Mouse (Mus musculus) embryonic facial prominence, embryonic 12.5 days (tissue): ENCODE data around the gene Apobec4. TPM values are rescaled to one million over a fixed set of nuclear protein-coding genes. Genes with fewer than 3 reads are reported as not detected.

Experiments used
- ATAC-seq: fragments of 200-750 bp; cut with Nextera tagmentation; 2 replicates; pipeline ENCODE4 v1.8.0; 2017; ENCODE audit not compliant: insufficient number of reproducible peaks, insufficient read depth, low FRiP score, low TSS enrichment
- H3K27ac ChIP-seq: fragments of 300-500 bp; sonication (generic); 2 replicates; pipeline ENCODE4 v1.5.1; 2016; ENCODE audit warnings: mild to moderate bottlenecking
- H3K27me3 ChIP-seq: fragments of 300-500 bp; sonication (generic); 2 replicates; pipeline ENCODE4 v1.6.1; 2016; ENCODE audit warnings: mild to moderate bottlenecking, moderate library complexity
- H3K36me3 ChIP-seq: fragments of 300-500 bp; sonication (generic); 2 replicates; pipeline ENCODE4 v1.6.1; 2016; ENCODE audit warnings: mild to moderate bottlenecking
- H3K4me1 ChIP-seq: fragments of 300-500 bp; sonication (generic); 2 replicates; pipeline ENCODE4 v1.6.1; 2016
- H3K4me2 ChIP-seq: fragments of 300-500 bp; sonication (generic); replicated peaks from 2 replicates; pipeline ENCODE4 v1.6.1; 2016; ENCODE audit warnings: mild to moderate bottlenecking, moderate library complexity
- H3K4me3 ChIP-seq: fragments of 300-500 bp; sonication (generic); 2 replicates; pipeline ENCODE4 v1.5.1; 2016; ENCODE audit warnings: mild to moderate bottlenecking
- H3K9ac ChIP-seq: fragments of 300-500 bp; sonication (generic); 2 replicates; pipeline ENCODE4 v1.6.1; 2016; ENCODE audit warnings: mild to moderate bottlenecking, moderate library complexity
- H3K9me3 ChIP-seq: fragments of 300-500 bp; sonication (generic); 2 replicates; pipeline ENCODE4 v1.6.1; 2016; ENCODE audit warnings: mild to moderate bottlenecking, moderate library complexity
- WGBS: fragments of 180-500 bp; shearing (Covaris S2); methylation state at CpG from one replicate; pipeline ENCODE4 v1.1.7; 2016; 5-methylcytosine and 5-hydroxymethylcytosine counted together
- polyA plus RNA-seq: library from polyadenylated mRNA; unstranded; fragments of >200 nt; fragmentation: Nextera tagmentation; extraction: Ambion mirVana; gene quantifications from 2 replicates; pipeline ENCODE4 v1.2.1, GENCODE M21; 2016

Apobec4 gene
- polyA plus RNA-seq, 1 experiment from 2014 or later, result not detected

DNA sequence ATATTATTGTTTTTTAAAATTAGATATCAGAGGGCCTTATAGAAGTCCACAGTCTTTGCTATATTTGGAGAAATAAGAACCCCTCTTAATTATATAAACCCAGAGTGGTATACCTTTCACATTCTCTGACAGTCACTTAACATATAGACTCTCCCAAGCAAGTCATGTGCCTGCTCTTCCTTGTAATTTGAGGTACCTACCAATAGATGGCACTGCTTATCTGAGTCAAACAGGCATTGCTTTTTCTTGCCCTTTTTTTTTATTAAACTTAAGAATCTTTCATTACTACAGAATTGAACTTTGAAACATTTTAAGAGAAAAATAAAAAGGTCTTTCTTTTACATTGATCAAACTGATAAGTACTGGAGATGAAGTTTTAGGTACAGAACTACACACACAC is 26.1 kb upstream of the Apobec4 start:
- no peaks in the 10 kb centered on the region for H3K9me3 ChIP-seq
- H3K36me3 ChIP-seq, result no peaks in the 10 kb centered on the region
- H3K4me3 ChIP-seq, result no peak overlapping the region
- no peak overlapping the region for H3K4me2 ChIP-seq
- no peak overlapping the region for H3K27ac ChIP-seq
- ATAC-seq, result no peak
- no peaks in the 10 kb centered on the region for H3K27me3 ChIP-seq
- no peak overlapping the region for H3K9ac ChIP-seq
- H3K4me1 ChIP-seq, result no peaks in the 10 kb centered on the region

GRCm38 (mm10) chr1:152726095-152726494 is 24.3 kb upstream of the Apobec4 start:
- H3K9ac ChIP-seq, result no peak overlapping the region
- no peaks in the 10 kb centered on the region for H3K9me3 ChIP-seq
- H3K27ac ChIP-seq, result no peak overlapping the region
- H3K27me3 ChIP-seq, result no peaks in the 10 kb centered on the region
- H3K4me1 ChIP-seq, result no peaks in the 10 kb centered on the region
- H3K36me3 ChIP-seq, result no peaks in the 10 kb centered on the region
- no peak overlapping the region for H3K4me3 ChIP-seq
- no peak overlapping the region for H3K4me2 ChIP-seq
- 71% methylated on average over 3 of the region's 3 CpGs for WGBS
- ATAC-seq, result no peak

DNA sequence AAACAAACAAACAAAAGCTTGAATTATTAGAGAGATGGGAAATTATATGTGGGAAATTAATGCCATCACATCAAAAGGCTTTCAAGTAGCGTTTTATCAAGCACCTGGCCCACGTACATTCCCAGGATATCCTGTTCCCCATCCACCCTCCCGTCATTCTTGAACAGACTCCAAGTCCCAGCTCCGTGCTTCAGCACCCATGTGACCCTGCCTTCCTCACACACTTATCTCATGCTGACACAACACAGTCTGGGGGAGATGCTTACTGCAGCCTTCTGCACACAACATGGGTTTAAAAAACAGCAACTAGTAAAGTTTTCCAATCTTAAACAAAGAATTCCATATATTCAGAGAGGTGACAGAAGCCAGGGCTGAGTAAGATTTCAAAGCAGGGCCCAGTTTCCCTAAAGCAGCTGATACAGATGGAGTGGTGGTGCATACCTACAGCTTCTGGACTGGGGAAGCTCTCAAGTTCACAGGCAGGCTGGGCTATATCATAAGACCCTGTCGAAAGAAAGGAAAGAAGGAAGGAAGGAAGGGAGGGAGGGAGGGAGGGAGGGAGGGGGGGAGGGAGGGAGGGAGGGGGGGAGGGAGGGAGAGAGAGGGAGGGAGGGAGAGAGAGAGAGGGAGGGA is 22.6 kb upstream of the Apobec4 start:
- Histone ChIP-seq H3K9ac (no peak overlapping the region), H3K4me3 (no peak overlapping the region), H3K27me3 (no peaks in the 10 kb centered on the region), H3K4me1 (no peaks in the 10 kb centered on the region), H3K4me2 (no peak overlapping the region), H3K36me3 (no peaks in the 10 kb centered on the region), H3K9me3 (no peaks in the 10 kb centered on the region), H3K27ac (no peak overlapping the region)
- ATAC-seq, result no peak
- 52% methylated on average over 4 of the region's 5 CpGs for WGBS

DNA sequence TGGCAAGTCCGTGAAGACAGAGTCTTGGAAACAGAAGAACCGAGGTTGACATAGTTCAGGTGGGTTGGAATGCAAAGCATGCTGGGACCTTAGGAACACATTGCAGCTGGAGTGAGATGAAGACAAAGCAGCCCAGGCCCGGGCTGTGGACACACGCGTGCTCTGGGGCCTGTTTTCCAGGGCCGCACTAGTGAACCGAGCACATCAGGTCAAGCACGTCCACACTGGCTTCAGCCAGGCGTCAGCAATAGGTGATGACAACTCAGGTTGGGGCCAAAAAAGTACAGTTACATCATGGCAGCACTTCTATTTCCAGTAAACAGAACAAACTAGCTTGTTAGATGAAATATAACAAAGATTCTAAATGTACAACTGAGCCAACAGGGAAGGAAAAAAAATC is 11.6 kb upstream of the Apobec4 start:
- H3K36me3 ChIP-seq, result no peaks in the 10 kb centered on the region
- H3K9me3 ChIP-seq, result no peaks in the 10 kb centered on the region
- H3K27ac ChIP-seq, result no peak overlapping the region
- H3K4me3 ChIP-seq, result no peak overlapping the region
- H3K4me2 ChIP-seq, result no peak overlapping the region
- no peak overlapping the region for H3K9ac ChIP-seq
- WGBS, result 76% methylated on average over 9 of the region's 9 CpGs
- H3K27me3 ChIP-seq, result no peaks in the 10 kb centered on the region
- peaks cover 13% of the 10 kb centered on the region for H3K4me1 ChIP-seq
- no peak for ATAC-seq

GRCm38 (mm10) chr1:152739374-152739773 is 11.0 kb upstream of the Apobec4 start:
- peaks cover 13% of the 10 kb centered on the region for H3K4me1 ChIP-seq
- no peak overlapping the region for H3K4me2 ChIP-seq
- no peaks in the 10 kb centered on the region for H3K36me3 ChIP-seq
- H3K9ac ChIP-seq, result no peak overlapping the region
- no peaks in the 10 kb centered on the region for H3K9me3 ChIP-seq
- H3K27me3 ChIP-seq, result no peaks in the 10 kb centered on the region
- no peak overlapping the region for H3K27ac ChIP-seq
- 92% methylated on average over 11 of the region's 11 CpGs for WGBS
- ATAC-seq, result no peak
- H3K4me3 ChIP-seq, result no peak overlapping the region

DNA sequence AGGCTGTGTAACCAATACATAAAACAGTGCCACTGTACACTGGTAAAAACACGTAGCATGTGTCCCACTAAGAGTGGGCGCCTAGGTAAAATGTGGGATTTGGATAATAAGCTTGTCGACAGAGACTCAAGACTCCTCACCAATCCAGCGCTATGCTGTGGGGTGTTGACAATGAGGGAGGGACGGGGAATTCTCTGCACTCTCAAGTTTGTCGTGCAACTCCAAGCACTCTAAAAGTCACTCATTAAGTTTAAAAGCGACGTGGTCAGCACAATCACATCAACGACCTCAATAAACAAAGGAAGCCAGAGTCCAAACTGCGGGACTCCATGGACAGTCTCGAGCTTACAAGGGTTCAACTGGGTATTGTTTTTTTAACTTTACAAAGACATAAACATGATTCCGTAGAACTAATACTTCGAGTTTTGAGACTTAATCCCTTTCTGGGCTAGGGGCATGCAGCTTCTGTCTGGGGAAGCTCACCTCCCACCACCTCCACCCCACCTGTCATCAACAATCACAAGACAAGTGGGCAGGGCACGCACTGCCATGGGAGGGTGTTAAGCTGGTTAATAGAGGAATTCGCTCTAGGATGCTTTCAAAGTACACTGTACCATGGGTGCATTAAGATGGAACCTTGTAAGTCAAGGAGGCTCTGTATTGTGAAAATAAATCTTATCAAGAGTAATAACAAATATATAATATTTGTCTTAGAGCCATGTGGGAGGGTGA is 7.1 kb upstream of the Apobec4 start:
- Histone ChIP-seq H3K27ac (no peak overlapping the region), H3K4me3 (no peak overlapping the region), H3K4me2 (no peak overlapping the region), H3K9ac (no peak overlapping the region), H3K36me3 (no peaks in the 10 kb centered on the region), H3K4me1 (peaks cover 6% of the 10 kb centered on the region; the same call in 1 of the 2 replicates), H3K9me3 (no peaks in the 10 kb centered on the region), H3K27me3 (no peaks in the 10 kb centered on the region)
- WGBS, result 58% methylated on average over 15 of the region's 15 CpGs
- ATAC-seq, result no peak

DNA sequence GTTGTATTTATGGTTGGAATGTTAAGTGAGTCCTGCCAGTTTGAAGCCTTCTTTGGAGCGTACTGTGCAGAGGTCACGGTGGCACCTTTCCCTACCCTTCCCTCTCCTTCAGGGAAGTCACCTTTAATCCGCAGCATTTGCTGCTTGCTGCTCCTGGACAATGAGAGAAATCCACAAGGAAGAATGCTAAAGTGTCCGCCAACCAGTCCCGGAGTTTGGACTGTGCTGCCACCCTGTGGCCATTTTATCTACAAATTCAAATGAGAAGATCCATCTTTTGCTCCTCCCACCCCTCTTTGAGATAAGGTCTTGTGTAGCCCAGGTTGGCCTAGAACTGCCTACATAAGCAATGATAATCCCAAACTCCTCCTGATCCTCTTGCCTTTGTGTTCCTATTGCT is 3.9 kb upstream of the Apobec4 start:
- Histone ChIP-seq H3K9ac (no peak overlapping the region), H3K27me3 (no peaks in the 10 kb centered on the region), H3K27ac (no peak overlapping the region), H3K4me1 (peaks cover 3% of the 10 kb centered on the region; the same call in 1 of the 2 replicates), H3K4me2 (no peak overlapping the region), H3K36me3 (no peaks in the 10 kb centered on the region), H3K4me3 (no peak overlapping the region), H3K9me3 (no peaks in the 10 kb centered on the region)
- no peak for ATAC-seq
- 4% methylated on average over 5 of the region's 5 CpGs for WGBS

DNA sequence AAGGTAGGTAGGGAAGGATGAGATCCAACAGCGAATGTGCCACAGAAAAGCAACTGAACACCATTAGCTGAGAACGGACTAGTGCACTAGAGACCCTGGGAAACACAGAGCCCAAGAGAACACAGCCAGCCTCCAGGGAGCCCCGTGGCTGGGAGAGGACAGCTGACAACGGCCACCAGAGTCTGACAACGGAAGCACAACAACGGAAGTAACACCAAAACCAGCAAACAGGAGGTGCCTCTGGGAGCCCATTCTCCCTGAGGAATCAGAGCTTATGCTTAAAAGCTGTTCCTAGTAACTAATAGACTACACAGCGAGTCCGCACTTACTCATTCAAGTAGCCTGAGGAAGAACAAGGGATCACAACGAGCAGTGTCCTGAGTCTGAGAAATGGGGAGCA is 1.1 kb upstream of the Apobec4 start:
- no peak overlapping the region for H3K4me3 ChIP-seq
- no peak overlapping the region for H3K4me2 ChIP-seq
- no peaks in the 10 kb centered on the region for H3K27me3 ChIP-seq
- H3K27ac ChIP-seq, result no peak overlapping the region
- H3K36me3 ChIP-seq, result no peaks in the 10 kb centered on the region
- ATAC-seq, result no peak
- H3K9ac ChIP-seq, result no peak overlapping the region
- WGBS, result 72% methylated on average over 9 of the region's 9 CpGs
- no peaks in the 10 kb centered on the region for H3K9me3 ChIP-seq
- peaks cover 3% of the 10 kb centered on the region; the same call in 1 of the 2 replicates for H3K4me1 ChIP-seq

DNA sequence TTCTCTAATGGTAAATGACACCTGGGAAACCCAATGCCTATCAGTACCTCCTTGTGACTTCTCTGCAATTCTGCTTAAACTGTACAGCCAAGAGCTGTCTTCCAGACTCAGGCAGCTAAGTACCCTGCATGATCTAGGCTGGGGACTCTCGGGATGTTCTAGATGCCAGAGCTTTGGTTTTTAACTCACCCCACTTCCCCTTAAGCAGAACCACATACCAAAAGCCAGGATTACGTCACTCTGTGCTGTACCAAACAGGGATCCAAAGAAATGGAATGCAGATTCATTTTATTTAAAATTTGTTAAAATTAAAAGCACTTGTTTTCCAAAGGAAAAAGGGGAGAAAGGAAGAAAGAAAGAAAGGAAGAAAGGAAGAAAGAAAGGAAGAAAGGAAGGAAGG is 11.4 kb downstream of the Apobec4 start:
- Histone ChIP-seq H3K4me2 (no peak overlapping the region), H3K4me3 (no peak overlapping the region), H3K27ac (no peak overlapping the region), H3K27me3 (0 out of 2 replicates have a peak, but pooled peaks cover 3% of the 10 kb centered on the region), H3K9ac (no peak overlapping the region), H3K36me3 (no peaks in the 10 kb centered on the region), H3K4me1 (0 out of 2 replicates have a peak, but pooled peaks cover 4% of the 10 kb centered on the region), H3K9me3 (no peaks in the 10 kb centered on the region)
- WGBS, result 59% methylated on average over 2 of the region's 2 CpGs
- ATAC-seq, result no peak

DNA sequence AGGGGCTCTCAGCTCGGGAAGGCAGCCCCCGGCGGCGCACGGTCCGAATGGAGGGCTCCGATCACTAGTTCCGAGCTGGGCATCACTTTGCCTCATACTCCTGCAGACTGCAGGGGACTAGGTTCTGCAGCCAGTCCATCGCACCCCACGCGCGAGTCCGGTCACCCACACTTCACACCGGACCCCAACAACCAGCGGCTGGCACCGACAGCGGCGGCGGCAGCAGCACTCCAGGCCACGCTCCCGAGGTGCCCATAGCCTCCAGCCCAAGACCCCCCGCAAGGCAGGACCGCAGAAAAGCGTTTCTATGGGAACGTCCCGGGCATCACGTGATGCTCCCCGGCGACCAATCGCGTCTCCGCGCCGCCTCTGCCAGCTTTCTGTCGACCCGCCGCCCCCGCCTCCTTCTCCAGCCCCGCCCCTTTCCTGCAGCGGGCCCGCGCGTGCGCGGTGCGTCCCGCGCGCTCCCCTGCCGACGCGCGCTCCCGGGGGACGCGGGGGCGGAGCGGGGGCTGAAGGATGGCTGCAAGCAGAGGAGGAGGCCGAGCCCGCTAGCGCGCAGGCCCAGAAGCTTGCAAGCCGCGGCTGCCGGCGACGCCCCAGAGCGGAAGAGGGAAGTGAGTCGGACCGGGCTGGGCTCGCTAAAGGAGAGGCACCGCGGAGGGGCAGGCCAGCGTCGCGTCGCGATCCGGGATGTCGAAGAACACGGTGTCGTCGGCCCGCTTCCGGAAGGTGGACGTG is 15.9 kb downstream of the Apobec4 start, which contains the start of the genes Rgl1 and Arpc5:
Rgl1 (minus strand) TSS at position 320 of the 741 bp plus-strand sequence.
Arpc5 (plus strand) TSS at position 511 of the 741 bp plus-strand sequence.
- Histone ChIP-seq H3K4me1 (0 out of 2 replicates have a peak, but pooled peaks cover 4% of the 10 kb centered on the region), H3K4me3 (peak within 1 kb of the TSS; percentile 84), H3K4me2 (peak within 1 kb of the TSS; percentile 97), H3K9ac (peak within 1 kb of the TSS; percentile 77), H3K27me3 (0 out of 2 replicates have a peak, but pooled peaks cover 3% of the 10 kb centered on the region), H3K36me3 (peaks cover 10% of the 10 kb centered on the region), H3K9me3 (no peaks in the 10 kb centered on the region), H3K27ac (peak within 1 kb of the TSS; percentile 5)
- WGBS, result under 1% methylated on average over 82 of the region's 86 CpGs
- ATAC-seq, result peak; percentile 97

GRCm38 (mm10) chr1:152766804-152767748 is 16.7 kb downstream of the Apobec4 start:
- peak overlapping the region; percentile 5 for H3K27ac ChIP-seq
- 0 out of 2 replicates have a peak, but pooled peaks cover 4% of the 10 kb centered on the region for H3K4me1 ChIP-seq
- H3K4me2 ChIP-seq, result peak overlapping the region; percentile 97
- peak overlapping the region; percentile 77 for H3K9ac ChIP-seq
- peak overlapping the region; percentile 84 for H3K4me3 ChIP-seq
- no peaks in the 10 kb centered on the region for H3K9me3 ChIP-seq
- 2% methylated on average over 60 of the region's 60 CpGs for WGBS
- 0 out of 2 replicates have a peak, but pooled peaks cover 3% of the 10 kb centered on the region for H3K27me3 ChIP-seq
- peak; percentile 80 for ATAC-seq
- peaks cover 18% of the 10 kb centered on the region for H3K36me3 ChIP-seq
